Comparison of ENCODE assay signal across 11 mouse cellular contexts in genomic region chr5:20940696-20941095, GRCm38 (mm10). TPM values are rescaled to one million over a fixed set of nuclear protein-coding genes. Genes with fewer than 3 reads are reported as not detected.
A peak's percentile ranks its signal among the peaks of the same experiment; 100 is the strongest.
DNase-seq lines count a peak whose midpoint lies in the region; ATAC-seq and TF ChIP-seq lines count a peak whose summit lies in the region.
"Had no signal": no experiment of that assay in that cellular context is flagged by ENCODE, and none has a peak within 500 bp of the region (broad histone marks: within the 10 kb centered on the region; RNA-seq: fewer than 3 reads in every experiment).

No protein-coding gene starts in this region.

- no peaks in the 10 kb centered on the region for H3K27me3 ChIP-seq in heart, adult 2 months (ENCODE audit: control insufficient read depth, insufficient read depth, low read length)
- H3K27me3 ChIP-seq in midbrain, embryonic 11.5 days (ENCODE audit: control insufficient read depth, insufficient read depth, low read length): no peaks in the 10 kb centered on the region
- no peaks in the 10 kb centered on the region for H3K27me3 ChIP-seq in midbrain, embryonic 13.5 days
- H3K27me3 ChIP-seq in heart, embryonic 14.5 days (ENCODE audit: control insufficient read depth, insufficient read depth, low read length): no peaks in the 10 kb centered on the region
- H3K27me3 ChIP-seq in embryonic facial prominence, embryonic 10.5 days (replicated peaks; ENCODE audit: low read depth, poor library complexity, severe bottlenecking): no peaks in the 10 kb centered on the region
- H3K27me3 ChIP-seq: midbrain, embryonic 12.5 days had no signal

- 36% methylated on average over 4 of the region's 4 CpGs for WGBS in heart, adult 2 months
- WGBS in midbrain, embryonic 11.5 days: 76% methylated on average over 4 of the region's 4 CpGs
- 88% methylated on average over 4 of the region's 4 CpGs for whole genome bisulfite sequencing in midbrain, embryonic 13.5 days
- WGBS in heart, embryonic 14.5 days: 53% methylated on average over 4 of the region's 4 CpGs
- 29% methylated on average over 4 of the region's 4 CpGs for WGBS in macrophage (ENCODE audit: missing documents)
- WGBS in embryonic facial prominence, embryonic 10.5 days: 85% methylated on average over 4 of the region's 4 CpGs

- H3K4me1 ChIP-seq in heart, adult 2 months (ENCODE audit: control insufficient read depth, insufficient read depth, low read length): peaks cover 33% of the 10 kb centered on the region
- H3K4me1 ChIP-seq in midbrain, embryonic 11.5 days (ENCODE audit: control insufficient read depth, insufficient read depth, low read length): 0 out of 2 replicates have a peak, but pooled peaks cover 2% of the 10 kb centered on the region
- peaks cover 20% of the 10 kb centered on the region; the same call in 1 of the 2 replicates for H3K4me1 ChIP-seq in midbrain, embryonic 13.5 days (replicated peaks)
- H3K4me1 ChIP-seq in heart, embryonic 14.5 days (ENCODE audit: control insufficient read depth in 2 of 2, insufficient read depth in 2 of 2, low read length in 2 of 2): peaks cover 31 to 53% of the 10 kb centered on the region in 2 experiments
- peaks cover 16% of the 10 kb centered on the region for H3K4me1 ChIP-seq in embryonic facial prominence, embryonic 10.5 days

- H3K9ac ChIP-seq in heart, adult 2 months (ENCODE audit: low read depth, low read length): no peak overlapping the region
- H3K9ac ChIP-seq in midbrain, embryonic 11.5 days (ENCODE audit: low read length): no peak overlapping the region
- H3K9ac ChIP-seq in midbrain, embryonic 13.5 days (replicated peaks): no peak overlapping the region
- H3K9ac ChIP-seq in heart, embryonic 14.5 days (ENCODE audit: low read length): peak overlapping the region; percentile 18; the same call in 1 of the 2 replicates
- H3K9ac ChIP-seq: lung, embryonic 14.5 days; midbrain, embryonic 12.5 days had no signal

- no peak for DNase-seq in heart, adult 2 months
- no peak for DNase-seq in heart, postnatal 36 days
- DNase-seq in midbrain, embryonic 11.5 days (ENCODE audit: low spot score, missing footprints): peak; percentile 28
- no peak for DNase-seq in embryonic facial prominence, embryonic 10.5 days (ENCODE audit: low spot score)
- DNase-seq in adrenal gland, postnatal 14 days: no peak

- H3K79me2 ChIP-seq in heart, adult 2 months (replicated peaks; ENCODE audit: control insufficient read depth, insufficient read depth, low read length): peaks cover 6% of the 10 kb centered on the region
- H3K79me2 ChIP-seq in macrophage (ENCODE audit: inconsistent target): peaks cover 99% of the 10 kb centered on the region

- no peak for ATAC-seq in midbrain, embryonic 11.5 days (ENCODE audit: low FRiP score)
- no peak for ATAC-seq in midbrain, embryonic 13.5 days
- no peak for ATAC-seq in heart, embryonic 14.5 days (ENCODE audit: insufficient number of reproducible peaks, insufficient read depth, low FRiP score, low read depth)

- peak overlapping the region; percentile 73 for H3K27ac ChIP-seq in heart, adult 2 months
- H3K27ac ChIP-seq in midbrain, embryonic 11.5 days (ENCODE audit: low read depth, low read length): no peak overlapping the region
- no peak overlapping the region for H3K27ac ChIP-seq in midbrain, embryonic 13.5 days
- H3K27ac ChIP-seq in heart, embryonic 14.5 days (replicated peaks in 1 of 2; ENCODE audit: control insufficient read depth in 1 of 2, insufficient read depth in 1 of 2, low read depth in 2 of 2, low read length in 2 of 2): peak overlapping the region; percentile 89 to 96
- H3K27ac ChIP-seq in macrophage: peak overlapping the region; percentile 89
- H3K27ac ChIP-seq in embryonic facial prominence, embryonic 10.5 days (replicated peaks): no peak overlapping the region
- H3K27ac ChIP-seq: forebrain, embryonic 10.5 days; midbrain, embryonic 12.5 days had no signal

- no peaks in the 10 kb centered on the region for H3K9me3 ChIP-seq in midbrain, embryonic 11.5 days (ENCODE audit: control insufficient read depth, low read length)
- H3K9me3 ChIP-seq in midbrain, embryonic 13.5 days: no peaks in the 10 kb centered on the region
- no peaks in the 10 kb centered on the region for H3K9me3 ChIP-seq in heart, embryonic 14.5 days (ENCODE audit: control insufficient read depth, low read length)
- H3K9me3 ChIP-seq in embryonic facial prominence, embryonic 10.5 days: no peaks in the 10 kb centered on the region
- H3K9me3 ChIP-seq: forebrain, embryonic 10.5 days; midbrain, embryonic 12.5 days had no signal

- H3K4me2 ChIP-seq in midbrain, embryonic 11.5 days: no peak overlapping the region
- H3K4me2 ChIP-seq in midbrain, embryonic 13.5 days (replicated peaks): no peak overlapping the region
- peak overlapping the region; percentile 19 for H3K4me2 ChIP-seq in heart, embryonic 14.5 days (ENCODE audit: low read length)
- H3K4me2 ChIP-seq: lung, embryonic 14.5 days; midbrain, embryonic 12.5 days had no signal

- no peak overlapping the region for H3K4me3 ChIP-seq in heart, adult 2 months
- H3K4me3 ChIP-seq in midbrain, embryonic 11.5 days (ENCODE audit: low read depth, low read length): no peak overlapping the region
- no peak overlapping the region for H3K4me3 ChIP-seq in midbrain, embryonic 13.5 days (replicated peaks)
- H3K4me3 ChIP-seq in heart, embryonic 14.5 days (ENCODE audit: control insufficient read depth in 1 of 2, insufficient read depth in 1 of 2, low read depth in 1 of 2, low read length in 2 of 2): no peak overlapping the region
- no peak overlapping the region for H3K4me3 ChIP-seq in macrophage (ENCODE audit: inconsistent target)
- no peak overlapping the region for H3K4me3 ChIP-seq in embryonic facial prominence, embryonic 10.5 days
- H3K4me3 ChIP-seq: forebrain, embryonic 10.5 days; midbrain, embryonic 12.5 days had no signal

- H3K36me3 ChIP-seq in heart, adult 2 months (ENCODE audit: control insufficient read depth, insufficient read depth, low read length): peaks cover 16% of the 10 kb centered on the region
- H3K36me3 ChIP-seq in midbrain, embryonic 11.5 days (ENCODE audit: control insufficient read depth, insufficient read depth, low read length): no peaks in the 10 kb centered on the region
- no peaks in the 10 kb centered on the region for H3K36me3 ChIP-seq in midbrain, embryonic 13.5 days
- no peaks in the 10 kb centered on the region for H3K36me3 ChIP-seq in heart, embryonic 14.5 days (ENCODE audit: control insufficient read depth, insufficient read depth, low read length)
- no peaks in the 10 kb centered on the region for H3K36me3 ChIP-seq in macrophage (ENCODE audit: inconsistent target)
- H3K36me3 ChIP-seq in embryonic facial prominence, embryonic 10.5 days (replicated peaks): peaks cover 8% of the 10 kb centered on the region
- H3K36me3 ChIP-seq: midbrain, embryonic 12.5 days had no signal

- no peak for TF ChIP-seq POLR2A in heart, adult 2 months (IDR thresholded peaks at IDR 0.05; ENCODE audit: insufficient read depth, low read depth, low read length)

- no peak for TF ChIP-seq CTCF in heart, adult 2 months (IDR thresholded peaks at IDR 0.05)

- intact Hi-C loops in heart, adult 2 months (cut with DNase I): no loop called here
- intact Hi-C loops in heart, postnatal 36 days (cut with DNase I): no loop called here

- no peak for TF ChIP-seq EP300 in heart, adult 2 months (IDR thresholded peaks at IDR 0.05; ENCODE audit: insufficient read depth, low read depth, low read length)

RNA-seq across cellular contexts. Expression of gene Rsbn1l, which starts 15.5 kb away (rescaled TPM):
- total RNA-seq in heart, adult 2 months (2021): 10 to 100 TPM; 11.5 to 15.1 TPM
- 3.7 and 8.4 TPM in 2 replicates for polyA plus RNA-seq in heart, adult 2 months (2012; rRNA removed)
- total RNA-seq in heart, postnatal 36 days (2021): 10 to 100 TPM; 13.6 to 15.2 TPM
- polyA plus RNA-seq in midbrain, embryonic 11.5 days (2014; fragmentation: Nextera tagmentation; extraction: Ambion mirVana): 6.3 and 7.1 TPM in 2 replicates
- polyA plus RNA-seq in midbrain, embryonic 13.5 days (2015; fragmentation: Nextera tagmentation; extraction: Ambion mirVana): 5.7 and 6.4 TPM in 2 replicates
- polyA plus RNA-seq in heart, embryonic 14.5 days (2014; fragmentation: Nextera tagmentation; extraction: Ambion mirVana): 7.9 and 9.5 TPM in 2 replicates
- 100 to 1,000 TPM in 12 of 26 experiments, 10 to 100 TPM in 14; 33.2 to 182 (median 92.9) TPM for total RNA-seq in macrophage (2018; cell fraction: chromatin; rRNA removed)
- 10 to 100 TPM; 18.9 to 34.4 (median 28.6) TPM for total RNA-seq in macrophage (2018; cell fraction: cytosol; rRNA removed)
- 100 to 1,000 TPM in 6 of 26 experiments, 10 to 100 TPM in 20; 37.4 to 175 (median 76.9) TPM for total RNA-seq in macrophage (2018; cell fraction: nucleus; rRNA removed)
- polyA plus RNA-seq in macrophage (2018): 20.9 to 24.6 TPM (median 22.9 TPM) in 3 replicates
- 4.7 and 5.0 TPM in 2 replicates for polyA plus RNA-seq in embryonic facial prominence, embryonic 10.5 days (2016; fragmentation: Nextera tagmentation; extraction: Ambion mirVana)
- total RNA-seq in adrenal gland, postnatal 14 days (2021): 12.8 and 15.2 TPM in 2 replicates

RNA-seq across cellular contexts. Expression of gene Tmem60, which starts 58.7 kb away (rescaled TPM):
- 10 to 100 TPM; 20.9 to 28.3 TPM for total RNA-seq in heart, adult 2 months (2021)
- polyA plus RNA-seq in heart, adult 2 months (2012; rRNA removed): 23.3 and 31.7 TPM in 2 replicates
- total RNA-seq in heart, postnatal 36 days (2021): 10 to 100 TPM; 23.8 to 24.1 TPM
- 60.6 and 66.2 TPM in 2 replicates for polyA plus RNA-seq in midbrain, embryonic 11.5 days (2014; fragmentation: Nextera tagmentation; extraction: Ambion mirVana)
- polyA plus RNA-seq in midbrain, embryonic 13.5 days (2015; fragmentation: Nextera tagmentation; extraction: Ambion mirVana): 68.9 and 71.4 TPM in 2 replicates
- polyA plus RNA-seq in heart, embryonic 14.5 days (2014; fragmentation: Nextera tagmentation; extraction: Ambion mirVana): 53.3 and 56.2 TPM in 2 replicates
- 10 to 100 TPM in 9 of 26 experiments, 1 to 10 TPM in 17; 2.9 to 19.7 (median 7.4) TPM for total RNA-seq in macrophage (2018; cell fraction: chromatin; rRNA removed)
- 10 to 100 TPM; 16.4 to 26.3 (median 21.3) TPM for total RNA-seq in macrophage (2018; cell fraction: cytosol; rRNA removed)
- 10 to 100 TPM in 17 of 26 experiments, 1 to 10 TPM in 9; 2.1 to 33.3 (median 12.0) TPM for total RNA-seq in macrophage (2018; cell fraction: nucleus; rRNA removed)
- polyA plus RNA-seq in macrophage (2018): 11.2 to 27.0 TPM (median 24.9 TPM) in 3 replicates
- 49.5 and 51.2 TPM in 2 replicates for polyA plus RNA-seq in embryonic facial prominence, embryonic 10.5 days (2016; fragmentation: Nextera tagmentation; extraction: Ambion mirVana)
- total RNA-seq in adrenal gland, postnatal 14 days (2021): 22.7 and 23.0 TPM in 2 replicates

RNA-seq across cellular contexts. Expression of gene Phtf2, which starts 58.8 kb away (rescaled TPM):
- 10 to 100 TPM; 61.2 to 75.2 TPM for total RNA-seq in heart, adult 2 months (2021)
- polyA plus RNA-seq in heart, adult 2 months (2012; rRNA removed): 14.3 and 35.7 TPM in 2 replicates
- 10 to 100 TPM; 72.4 to 78.3 TPM for total RNA-seq in heart, postnatal 36 days (2021)
- polyA plus RNA-seq in midbrain, embryonic 11.5 days (2014; fragmentation: Nextera tagmentation; extraction: Ambion mirVana): 20.8 and 22.9 TPM in 2 replicates
- polyA plus RNA-seq in midbrain, embryonic 13.5 days (2015; fragmentation: Nextera tagmentation; extraction: Ambion mirVana): 23.2 and 23.3 TPM in 2 replicates
- 44.7 and 46.0 TPM in 2 replicates for polyA plus RNA-seq in heart, embryonic 14.5 days (2014; fragmentation: Nextera tagmentation; extraction: Ambion mirVana)
- 10 to 100 TPM; 15.2 to 92.3 (median 30.3) TPM for total RNA-seq in macrophage (2018; cell fraction: chromatin; rRNA removed)
- 10 to 100 TPM; 13.3 to 21.9 (median 14.9) TPM for total RNA-seq in macrophage (2018; cell fraction: cytosol; rRNA removed)
- 10 to 100 TPM; 15.4 to 56.7 (median 31.2) TPM for total RNA-seq in macrophage (2018; cell fraction: nucleus; rRNA removed)
- polyA plus RNA-seq in macrophage (2018): 8.7 to 13.8 TPM (median 9.2 TPM) in 3 replicates
- polyA plus RNA-seq in embryonic facial prominence, embryonic 10.5 days (2016; fragmentation: Nextera tagmentation; extraction: Ambion mirVana): 20.2 and 21.4 TPM in 2 replicates
- total RNA-seq in adrenal gland, postnatal 14 days (2021): 12.5 and 13.8 TPM in 2 replicates

Comparison
In these comparisons a context has a peak if more than half of its experiments do, and no peak if none do; other contexts are left out.
1. H3K27ac ChIP-seq: peak in heart, adult 2 months (single experiment), heart, embryonic 14.5 days (2 of 2) and macrophage (single experiment); none in midbrain, embryonic 11.5 days (single experiment), midbrain, embryonic 13.5 days (single experiment) and embryonic facial prominence, embryonic 10.5 days (single experiment).